Mouse (Mus musculus) heart, embryonic 12.5 days (tissue): Measurements from ENCODE around the gene Mga. TPM values are rescaled to one million over a fixed set of nuclear protein-coding genes. Genes with fewer than 3 reads are reported as not detected.
A peak's percentile ranks its signal among the peaks of the same experiment; 100 is the strongest.

Experiments
- ATAC-seq: fragments of 200-750 bp; cut with Nextera tagmentation; 2 replicates; pipeline ENCODE4 v1.8.0; 2017; ENCODE audit warnings: moderate TSS enrichment, moderate library complexity; ENCODE audit not compliant: insufficient number of reproducible peaks, low FRiP score
- H3K27ac ChIP-seq: fragments of 300-500 bp; sonication (generic); 2 replicates; pipeline ENCODE4 v1.5.1; 2016; ENCODE audit warnings: mild to moderate bottlenecking, moderate library complexity; ENCODE audit not compliant: poor library complexity, severe bottlenecking
- H3K27me3 ChIP-seq: fragments of 300-500 bp; sonication (generic); replicated peaks from 2 replicates; pipeline ENCODE4 v1.6.1; 2016; ENCODE audit warnings: mild to moderate bottlenecking, moderate library complexity
- H3K36me3 ChIP-seq: fragments of 300-500 bp; sonication (generic); 2 replicates; pipeline ENCODE4 v1.6.1; 2016; ENCODE audit warnings: mild to moderate bottlenecking, moderate library complexity
- H3K4me1 ChIP-seq: fragments of 300-500 bp; sonication (generic); replicated peaks from 2 replicates; pipeline ENCODE4 v1.6.1; 2016; ENCODE audit warnings: mild to moderate bottlenecking
- H3K4me2 ChIP-seq: fragments of 300-500 bp; sonication (generic); 2 replicates; pipeline ENCODE4 v1.6.1; 2016; ENCODE audit warnings: mild to moderate bottlenecking, moderate library complexity
- H3K4me3 ChIP-seq: fragments of 300-500 bp; sonication (generic); 2 replicates; pipeline ENCODE4 v1.5.1; 2016; ENCODE audit warnings: mild to moderate bottlenecking
- H3K9ac ChIP-seq: fragments of 300-500 bp; sonication (generic); 2 replicates; pipeline ENCODE4 v1.6.1; 2016; ENCODE audit warnings: mild to moderate bottlenecking, moderate library complexity
- H3K9me3 ChIP-seq: fragments of 300-500 bp; sonication (generic); replicated peaks from 2 replicates; pipeline ENCODE4 v1.6.1; 2016; ENCODE audit warnings: mild to moderate bottlenecking, moderate library complexity
- WGBS: fragments of 180-500 bp; shearing (Covaris S2); methylation state at CpG from one replicate; pipeline ENCODE4 v1.1.7; 2016; 5-methylcytosine and 5-hydroxymethylcytosine counted together
- polyA plus RNA-seq: library from polyadenylated mRNA; unstranded; fragments of >200 nt; fragmentation: Nextera tagmentation; extraction: Ambion mirVana; gene quantifications from 2 replicates; pipeline ENCODE4 v1.2.1, GENCODE M21; 2016

Mga gene
- polyA plus RNA-seq, 1 experiment from 2014 or later: 29.0 TPM

DNA sequence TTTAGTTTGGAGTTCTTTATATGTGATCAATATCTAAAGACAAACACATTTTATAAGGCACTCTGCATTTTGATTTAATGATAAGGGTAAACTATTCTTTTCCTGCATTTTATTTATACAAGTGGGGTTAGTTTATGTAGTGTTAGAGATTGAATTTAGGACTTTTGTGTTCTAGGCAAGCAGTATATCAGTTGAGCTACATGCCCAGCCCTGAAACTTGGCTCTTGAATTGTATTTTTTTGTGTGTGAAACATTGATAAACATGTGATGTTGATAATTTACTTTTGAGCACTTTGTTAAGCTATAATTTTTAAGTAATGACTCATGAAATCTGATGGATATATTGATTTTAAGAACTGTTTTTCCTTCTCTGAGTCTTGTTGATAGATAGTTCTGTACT, 19.0 kb downstream of the Mga start:
- no peak overlapping the region for H3K4me3 ChIP-seq
- H3K9ac ChIP-seq: no peak overlapping the region
- no peak overlapping the region for H3K4me2 ChIP-seq
- no peaks in the 10 kb centered on the region for H3K27me3 ChIP-seq
- 0 out of 2 replicates have a peak, but pooled peaks cover 2% of the 10 kb centered on the region for H3K9me3 ChIP-seq
- no peak overlapping the region for H3K27ac ChIP-seq
- no peak for ATAC-seq
- no peaks in the 10 kb centered on the region for H3K4me1 ChIP-seq
- peaks cover 24% of the 10 kb centered on the region for H3K36me3 ChIP-seq

DNA sequence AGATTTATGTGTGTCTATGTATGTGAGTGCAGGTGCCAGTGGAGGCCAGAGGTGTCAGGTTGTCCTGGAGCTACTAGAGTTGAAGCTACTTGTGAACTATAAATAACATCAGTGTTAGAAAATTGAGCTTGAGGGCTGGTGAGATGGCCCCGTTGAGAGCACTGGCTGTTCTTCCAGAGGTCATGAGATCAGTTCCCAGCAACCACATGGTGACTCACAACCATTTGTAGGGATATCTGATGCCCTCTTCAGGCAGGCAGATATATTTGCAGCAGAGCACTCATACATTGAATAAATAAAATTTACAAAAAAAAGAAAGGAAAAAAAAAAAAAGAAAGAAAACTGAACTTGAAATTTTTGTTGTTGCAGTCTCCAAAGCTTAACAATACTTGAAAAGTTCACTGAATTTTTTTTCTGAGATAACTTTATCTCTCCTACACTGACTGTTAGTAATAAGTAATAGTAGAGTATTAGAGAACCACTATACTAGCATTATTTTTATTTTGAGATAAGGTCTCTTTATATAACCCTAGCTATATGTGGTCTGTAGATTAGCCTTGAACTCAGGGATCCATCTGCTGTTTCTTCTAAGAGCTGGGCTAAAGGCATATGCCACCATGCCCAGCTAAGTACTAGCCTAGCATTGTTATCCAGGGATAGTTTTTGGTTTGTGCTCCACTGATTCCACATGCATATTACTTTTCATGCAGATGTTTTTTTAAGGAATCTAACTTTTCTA, 20.8 kb downstream of the Mga start:
- H3K4me1 ChIP-seq: no peaks in the 10 kb centered on the region
- H3K27me3 ChIP-seq: no peaks in the 10 kb centered on the region
- H3K9me3 ChIP-seq: 0 out of 2 replicates have a peak, but pooled peaks cover 2% of the 10 kb centered on the region
- H3K4me3 ChIP-seq: no peak overlapping the region
- 46% methylated on average over 1 of the region's 1 CpGs for WGBS
- ATAC-seq: no peak
- no peak overlapping the region for H3K4me2 ChIP-seq
- peaks cover 33% of the 10 kb centered on the region for H3K36me3 ChIP-seq
- no peak overlapping the region for H3K27ac ChIP-seq
- no peak overlapping the region for H3K9ac ChIP-seq

DNA sequence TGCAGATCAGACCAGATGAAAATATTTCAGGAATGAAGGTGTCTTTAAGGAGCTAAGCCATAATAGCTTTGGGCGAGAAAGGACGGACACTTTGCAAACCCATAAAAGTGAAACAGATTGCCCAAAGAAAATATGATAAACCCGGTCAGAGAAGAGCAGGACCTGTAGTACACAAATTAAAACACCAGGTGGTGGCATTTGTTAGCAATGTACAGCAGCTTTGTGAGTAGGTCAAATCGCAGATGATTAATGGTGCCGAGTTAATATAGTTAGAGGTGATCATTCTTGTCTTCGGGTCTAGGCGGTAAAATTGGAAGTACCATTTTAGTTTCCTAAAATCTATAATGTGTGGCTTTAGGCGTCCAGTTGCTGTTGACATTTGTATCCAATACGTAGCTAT, 73.5 kb downstream of the Mga start:
- Histone ChIP-seq H3K36me3 (peaks cover 13% of the 10 kb centered on the region), H3K4me1 (peaks cover 18% of the 10 kb centered on the region), H3K27me3 (no peaks in the 10 kb centered on the region), H3K4me3 (no peak overlapping the region), H3K4me2 (no peak overlapping the region), H3K27ac (no peak overlapping the region), H3K9ac (no peak overlapping the region), H3K9me3 (no peaks in the 10 kb centered on the region)
- no peak for ATAC-seq
- WGBS: 46% methylated on average over 9 of the region's 9 CpGs

DNA sequence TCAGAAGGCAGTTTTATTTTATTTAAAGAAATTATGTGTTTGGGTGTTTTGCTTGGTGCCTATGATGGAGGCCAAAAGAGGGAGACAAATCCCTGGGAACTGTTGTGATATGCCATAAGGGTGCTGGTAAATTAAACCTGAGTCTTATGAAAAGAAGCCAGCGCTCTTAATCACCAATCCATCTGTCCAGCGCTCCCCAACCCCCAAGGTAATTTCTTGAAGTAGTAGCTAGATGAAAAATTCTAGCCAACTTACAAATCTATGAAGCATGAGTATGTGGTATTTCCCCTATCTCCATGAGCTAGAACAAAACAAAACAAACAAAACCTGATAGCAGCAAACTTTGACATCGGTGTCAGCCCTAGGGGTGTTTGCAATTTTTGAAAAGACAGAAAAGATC, 74.3 kb downstream of the Mga start:
- 75% methylated on average over 3 of the region's 3 CpGs for WGBS
- peaks cover 12% of the 10 kb centered on the region for H3K36me3 ChIP-seq
- ATAC-seq: no peak
- no peak overlapping the region for H3K9ac ChIP-seq
- H3K9me3 ChIP-seq: no peaks in the 10 kb centered on the region
- no peak overlapping the region for H3K4me2 ChIP-seq
- H3K27me3 ChIP-seq: no peaks in the 10 kb centered on the region
- peaks cover 18% of the 10 kb centered on the region for H3K4me1 ChIP-seq
- H3K4me3 ChIP-seq: no peak overlapping the region
- H3K27ac ChIP-seq: no peak overlapping the region

DNA sequence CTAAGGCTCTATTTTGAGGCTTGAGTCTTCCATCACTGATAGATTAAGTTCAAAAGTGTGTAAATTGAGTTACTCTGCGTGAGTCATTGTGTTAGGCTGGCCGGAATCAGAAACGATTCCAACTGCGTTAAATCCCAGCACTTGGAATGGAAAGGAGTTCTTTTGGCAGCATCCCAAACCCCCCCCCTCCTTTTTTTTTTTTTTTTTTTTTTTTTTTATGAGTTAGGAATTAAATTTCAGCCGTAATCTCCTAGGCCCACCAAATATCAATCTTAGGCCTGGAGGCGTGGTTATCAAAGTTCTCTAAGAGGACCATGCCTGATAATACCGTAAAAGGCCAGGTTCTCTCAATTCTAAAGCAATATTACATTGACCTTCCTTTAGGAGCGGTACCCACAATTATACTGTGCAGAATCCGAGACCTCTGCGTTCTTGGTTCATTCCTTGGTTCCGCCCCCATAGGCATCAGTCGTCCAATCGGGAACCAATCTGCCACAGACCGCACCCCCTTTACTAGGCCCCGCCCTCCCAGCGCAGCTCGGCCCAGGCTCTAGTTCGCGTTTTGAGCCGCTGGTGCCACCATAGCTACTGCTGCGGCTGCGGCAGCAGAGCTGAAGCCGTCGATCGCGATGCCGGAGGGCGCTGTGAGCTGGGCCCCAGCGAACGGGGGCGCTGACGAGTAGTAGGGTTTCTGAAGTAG, 75.0 kb downstream of the Mga start:
- Histone ChIP-seq H3K4me1 (peaks cover 22% of the 10 kb centered on the region), H3K9ac (peak overlapping the region; percentile 91), H3K4me2 (peak overlapping the region; percentile 87), H3K27ac (0 out of 2 replicates have a peak overlapping the region, but pooled peaks have one; percentile 49), H3K9me3 (no peaks in the 10 kb centered on the region), H3K4me3 (peak overlapping the region; percentile 93), H3K27me3 (no peaks in the 10 kb centered on the region), H3K36me3 (peaks cover 7% of the 10 kb centered on the region; the same call in 1 of the 2 replicates)
- ATAC-seq: peak; percentile 99
- 3% methylated on average over 32 of the region's 32 CpGs for WGBS

DNA sequence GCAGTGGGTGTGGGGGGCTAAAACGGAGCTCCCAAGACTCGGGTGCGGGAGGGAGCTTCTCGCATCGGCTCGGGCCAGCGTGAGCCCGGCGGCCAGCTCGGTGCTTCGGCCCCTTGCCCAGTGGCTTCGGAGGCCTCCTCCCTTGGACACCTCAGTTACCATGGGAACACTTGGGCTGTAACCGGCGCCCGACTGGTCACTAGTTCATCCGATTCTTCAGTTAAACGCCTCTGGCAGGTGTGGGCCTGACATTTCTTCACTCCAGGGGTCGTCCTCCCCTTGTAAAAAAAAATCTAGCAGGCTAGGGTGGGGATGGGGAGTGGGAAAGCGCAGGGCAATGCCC, 75.5 kb downstream of the Mga start, which contains the start of gene Mapkbp1:
TSS of gene Mapkbp1 (plus strand) at position 163 of the 343 bp plus-strand sequence.
- no peaks in the 10 kb centered on the region for H3K9me3 ChIP-seq
- H3K9ac ChIP-seq: peak within 1 kb of the TSS; percentile 91
- H3K27me3 ChIP-seq: no peaks in the 10 kb centered on the region
- H3K4me1 ChIP-seq: peaks cover 22% of the 10 kb centered on the region
- WGBS: under 1% methylated on average over 19 of the region's 19 CpGs
- H3K36me3 ChIP-seq: peaks cover 7% of the 10 kb centered on the region; the same call in 1 of the 2 replicates
- ATAC-seq: peak; percentile 73
- H3K4me3 ChIP-seq: peak within 1 kb of the TSS; percentile 93
- H3K27ac ChIP-seq: 0 out of 2 replicates have a peak within 1 kb of the TSS, but pooled peaks have one; percentile 49
- H3K4me2 ChIP-seq: peak within 1 kb of the TSS; percentile 87

DNA sequence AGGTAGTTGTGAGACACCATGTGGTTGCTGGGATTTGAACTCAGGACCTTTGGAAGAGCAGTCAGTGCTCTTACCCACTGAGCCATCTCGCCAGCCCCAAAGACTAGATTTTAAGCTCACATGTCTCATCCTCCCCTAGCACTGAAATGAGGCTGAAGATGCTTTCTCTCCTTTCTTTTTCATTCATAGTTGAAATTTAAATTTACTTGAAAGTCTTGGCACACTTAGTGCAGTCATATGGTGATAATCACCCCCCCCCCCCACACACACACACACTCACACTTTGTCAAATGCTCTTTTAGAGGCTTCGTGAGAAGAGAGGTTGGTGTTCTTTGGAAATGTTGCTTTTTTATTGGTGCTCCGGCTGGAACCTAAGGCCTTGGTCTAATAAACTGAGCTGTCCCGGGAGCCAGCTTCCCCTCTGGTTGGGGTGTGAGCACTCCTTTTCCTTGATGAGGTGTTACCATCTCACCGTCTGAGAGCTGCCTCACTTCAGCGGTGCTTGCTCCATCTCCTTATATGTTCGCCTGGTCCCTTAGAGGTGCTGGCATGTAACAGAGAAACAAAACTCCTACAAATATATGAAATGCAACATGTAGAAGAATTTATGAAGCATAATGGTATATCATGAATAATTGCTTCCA, 83.4 kb downstream of the Mga start:
- no peaks in the 10 kb centered on the region for H3K9me3 ChIP-seq
- H3K9ac ChIP-seq: no peak overlapping the region
- no peak overlapping the region for H3K4me3 ChIP-seq
- no peak for ATAC-seq
- H3K4me1 ChIP-seq: peaks cover 19% of the 10 kb centered on the region
- no peaks in the 10 kb centered on the region for H3K27me3 ChIP-seq
- H3K36me3 ChIP-seq: peaks cover 14% of the 10 kb centered on the region; the same call in 1 of the 2 replicates
- H3K27ac ChIP-seq: no peak overlapping the region
- WGBS: 85% methylated on average over 7 of the region's 7 CpGs
- H3K4me2 ChIP-seq: no peak overlapping the region

DNA sequence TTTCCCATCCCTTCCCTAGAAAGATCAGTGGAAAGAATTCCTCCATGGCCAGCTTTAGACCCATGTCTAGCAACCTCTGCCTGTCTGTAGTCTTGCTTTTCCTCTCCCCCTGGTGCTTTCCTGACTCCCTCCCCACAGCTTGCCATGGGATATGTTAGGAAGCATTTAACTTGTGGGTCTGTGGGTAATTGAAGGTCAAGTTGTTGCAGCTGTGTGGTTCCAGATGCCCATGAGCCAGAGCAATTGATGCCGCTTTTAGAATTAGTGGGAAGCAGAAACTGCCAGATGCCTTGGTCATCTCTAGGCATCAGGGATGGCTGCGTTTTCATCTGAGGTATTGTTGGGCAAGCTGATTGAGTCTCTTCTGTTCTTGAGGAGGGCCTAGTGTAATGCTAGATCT, 84.6 kb downstream of the Mga start:
- Histone ChIP-seq H3K36me3 (peaks cover 10% of the 10 kb centered on the region; the same call in 1 of the 2 replicates), H3K4me3 (no peak overlapping the region), H3K4me2 (no peak overlapping the region), H3K9ac (no peak overlapping the region), H3K9me3 (no peaks in the 10 kb centered on the region), H3K27ac (no peak overlapping the region), H3K4me1 (peaks cover 26% of the 10 kb centered on the region), H3K27me3 (no peaks in the 10 kb centered on the region)
- 66% methylated on average over 2 of the region's 2 CpGs for WGBS
- ATAC-seq: no peak

DNA sequence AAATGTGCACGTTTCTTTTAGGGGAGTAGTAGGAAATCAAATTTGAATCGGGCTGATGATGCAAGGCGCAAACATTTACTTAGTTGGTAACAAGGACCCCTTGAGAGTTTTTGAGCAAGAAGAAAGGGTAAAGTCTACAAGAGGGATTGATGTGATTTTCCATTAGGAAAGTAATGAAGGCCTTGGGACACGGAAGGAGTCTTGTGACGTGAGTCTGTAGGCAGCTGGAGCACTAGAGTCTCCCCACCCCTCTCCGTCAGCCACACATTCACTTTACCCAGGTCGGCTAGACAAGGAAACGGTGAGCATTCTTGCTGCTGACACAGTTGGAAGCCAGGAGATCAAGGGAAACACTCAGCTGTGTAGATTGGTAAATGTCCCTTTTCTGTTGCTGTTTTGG, 88.8 kb downstream of the Mga start:
- no peaks in the 10 kb centered on the region for H3K27me3 ChIP-seq
- no peak overlapping the region for H3K27ac ChIP-seq
- no peak for ATAC-seq
- H3K9ac ChIP-seq: no peak overlapping the region
- no peaks in the 10 kb centered on the region for H3K9me3 ChIP-seq
- no peak overlapping the region for H3K4me3 ChIP-seq
- no peak overlapping the region for H3K4me2 ChIP-seq
- peaks cover 9% of the 10 kb centered on the region; the same call in 1 of the 2 replicates for H3K4me1 ChIP-seq
- 61% methylated on average over 8 of the region's 8 CpGs for WGBS
- H3K36me3 ChIP-seq: peaks cover 10% of the 10 kb centered on the region; the same call in 1 of the 2 replicates

DNA sequence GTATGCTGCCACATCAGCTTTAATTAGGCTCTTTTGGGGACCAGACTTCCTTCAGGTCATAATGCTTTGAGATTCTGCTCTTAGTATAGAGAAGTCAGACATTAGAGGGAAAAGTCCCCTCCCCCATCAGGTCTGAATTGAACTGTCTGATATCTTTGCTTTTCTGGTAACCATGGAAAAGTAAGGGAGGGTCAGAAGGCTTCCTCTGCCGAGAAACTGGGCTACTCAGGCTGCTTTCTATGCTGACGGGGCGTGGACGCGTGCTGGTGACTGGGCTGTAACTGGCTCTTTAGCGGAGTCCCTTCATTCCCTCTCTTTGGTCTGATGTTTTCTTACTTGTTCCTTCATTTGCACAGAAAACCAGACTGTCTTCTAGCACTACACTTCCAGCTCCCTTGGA, 89.3 kb downstream of the Mga start:
- Histone ChIP-seq H3K4me3 (no peak overlapping the region), H3K36me3 (peaks cover 10% of the 10 kb centered on the region; the same call in 1 of the 2 replicates), H3K4me1 (peaks cover 9% of the 10 kb centered on the region; the same call in 1 of the 2 replicates), H3K9ac (no peak overlapping the region), H3K9me3 (no peaks in the 10 kb centered on the region), H3K27me3 (no peaks in the 10 kb centered on the region), H3K4me2 (no peak overlapping the region), H3K27ac (no peak overlapping the region)
- ATAC-seq: no peak
- WGBS: 59% methylated on average over 6 of the region's 6 CpGs

DNA sequence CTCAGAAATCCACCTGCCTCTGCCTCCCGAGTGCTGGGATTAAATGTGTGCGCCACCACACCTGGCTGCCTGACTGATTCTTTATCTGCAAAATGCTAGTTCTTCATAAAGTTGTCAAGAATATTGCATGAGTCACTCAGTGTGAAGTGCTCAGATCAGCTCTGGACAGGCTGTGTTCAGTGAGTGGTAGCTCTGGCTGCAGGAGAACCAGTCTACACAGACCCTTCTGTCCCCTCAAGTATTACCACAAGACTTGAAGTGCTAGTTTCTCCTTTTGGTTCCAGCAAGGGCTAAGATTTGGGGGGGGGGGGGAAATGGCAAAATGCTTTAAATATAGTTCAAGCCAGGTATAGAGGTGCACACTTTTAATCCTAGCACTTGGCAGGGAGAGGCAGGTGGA, 90.4 kb downstream of the Mga start:
- Histone ChIP-seq H3K36me3 (0 out of 2 replicates have a peak, but pooled peaks cover 1% of the 10 kb centered on the region), H3K27ac (no peak overlapping the region), H3K4me2 (no peak overlapping the region), H3K9me3 (no peaks in the 10 kb centered on the region), H3K4me3 (no peak overlapping the region), H3K9ac (no peak overlapping the region), H3K4me1 (peaks cover 11% of the 10 kb centered on the region), H3K27me3 (no peaks in the 10 kb centered on the region)
- ATAC-seq: no peak
- WGBS: 93% methylated on average over 2 of the region's 2 CpGs
